Mouse (Mus musculus) forebrain, embryonic 13.5 days (tissue): Measurements from ENCODE around the gene Lekr1. TPM values are rescaled to one million over a fixed set of nuclear protein-coding genes. Genes with fewer than 3 reads are reported as not detected.

ENCODE experiments used
- ATAC-seq: fragments of 200-750 bp; cut with Nextera tagmentation; 2 replicates; pipeline ENCODE4 v1.8.0; 2017
- H3K27ac ChIP-seq: fragments of 300-500 bp; sonication (generic); 2 replicates; pipeline ENCODE4 v1.5.1; 2015; ENCODE audit warnings: inconsistent platforms, mild to moderate bottlenecking, moderate library complexity
- H3K27me3 ChIP-seq: fragments of 300-500 bp; sonication (generic); 2 replicates; pipeline ENCODE4 v1.6.1; 2015; ENCODE audit warnings: mild to moderate bottlenecking, inconsistent platforms
- H3K36me3 ChIP-seq: fragments of 300-500 bp; sonication (generic); 2 replicates; pipeline ENCODE4 v1.6.1; 2015; ENCODE audit warnings: mild to moderate bottlenecking, inconsistent platforms; ENCODE audit not compliant: poor library complexity, severe bottlenecking
- H3K4me1 ChIP-seq: fragments of 300-500 bp; sonication (generic); 2 replicates; pipeline ENCODE4 v1.6.1; 2015; ENCODE audit warnings: inconsistent platforms
- H3K4me2 ChIP-seq: fragments of 300-500 bp; sonication (generic); 2 replicates; pipeline ENCODE4 v1.6.1; 2015; ENCODE audit warnings: inconsistent platforms, mild to moderate bottlenecking, moderate library complexity
- H3K4me3 ChIP-seq: fragments of 300-500 bp; sonication (generic); 2 replicates; pipeline ENCODE4 v1.5.1; 2015; ENCODE audit warnings: mild to moderate bottlenecking, inconsistent platforms
- H3K9ac ChIP-seq: fragments of 300-500 bp; sonication (generic); 2 replicates; pipeline ENCODE4 v1.6.1; 2015; ENCODE audit warnings: mild to moderate bottlenecking, inconsistent platforms
- H3K9me3 ChIP-seq: fragments of 300-500 bp; sonication (generic); replicated peaks from 2 replicates; pipeline ENCODE4 v1.6.1; 2016; ENCODE audit warnings: inconsistent platforms
- WGBS: fragments of 180-500 bp; shearing (Covaris S2); methylation state at CpG from one replicate; pipeline ENCODE4 v1.1.7; 2015; 5-methylcytosine and 5-hydroxymethylcytosine counted together
- polyA plus RNA-seq: library from polyadenylated mRNA; unstranded; fragments of >200 nt; fragmentation: Nextera tagmentation; extraction: Ambion mirVana; gene quantifications from 2 replicates; pipeline ENCODE4 v1.2.1, GENCODE M21; 2015

Gene Lekr1
- polyA plus RNA-seq, result 5.7 and 7.0 TPM in 2 replicates

DNA sequence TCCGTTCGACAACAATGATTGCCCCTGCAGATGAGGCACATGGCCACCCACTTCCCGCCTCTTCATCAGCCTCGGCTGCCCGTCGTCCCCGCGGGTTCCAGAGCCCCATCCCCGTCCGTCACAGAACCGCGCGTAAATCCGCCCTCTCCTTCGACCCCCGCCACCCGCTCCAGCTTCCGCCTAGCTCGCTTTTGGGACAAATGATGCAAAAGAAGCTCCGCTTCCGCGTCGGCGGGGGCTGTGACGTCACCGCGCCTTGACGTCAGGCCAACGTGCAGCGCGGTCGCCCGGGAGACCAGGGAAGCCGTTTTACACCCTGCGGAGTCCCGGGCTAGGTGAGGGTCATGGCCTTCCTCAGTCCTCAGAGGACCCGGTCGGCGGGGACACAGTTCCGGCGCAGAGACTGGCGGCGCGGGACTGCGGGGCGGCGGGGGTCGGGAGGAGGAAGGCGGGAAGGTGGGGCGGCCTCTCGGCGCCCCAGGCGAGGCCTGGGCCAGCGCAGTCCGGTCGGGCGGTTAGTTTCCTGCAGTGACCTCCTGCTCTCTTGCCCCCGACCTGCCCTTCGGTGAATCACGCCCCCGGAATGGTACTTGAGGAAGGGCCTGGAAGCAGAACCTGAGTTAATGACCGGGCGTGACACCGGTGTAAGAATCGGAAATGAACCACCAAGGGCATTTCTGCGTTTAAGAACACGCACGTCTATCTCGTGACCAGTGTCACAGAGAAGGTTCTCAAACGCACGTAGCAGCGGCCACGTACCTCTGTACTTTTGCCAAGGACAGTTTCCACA, at the start of gene Lekr1:
Lekr1 (plus strand) TSS at position 252 of the 790 bp plus-strand sequence.
- Histone ChIP-seq H3K27ac (peak within 1 kb of the TSS; percentile 70), H3K4me1 (peaks cover 9% of the 10 kb centered on the region), H3K36me3 (no peaks in the 10 kb centered on the region), H3K9ac (peak within 1 kb of the TSS; percentile 79), H3K4me3 (peak within 1 kb of the TSS; percentile 66), H3K27me3 (no peaks in the 10 kb centered on the region; the same call in 1 of the 2 replicates), H3K9me3 (no peaks in the 10 kb centered on the region), H3K4me2 (peak within 1 kb of the TSS; percentile 80)
- 2% methylated on average over 63 of the region's 73 CpGs for WGBS
- ATAC-seq, result peak; percentile 95

DNA sequence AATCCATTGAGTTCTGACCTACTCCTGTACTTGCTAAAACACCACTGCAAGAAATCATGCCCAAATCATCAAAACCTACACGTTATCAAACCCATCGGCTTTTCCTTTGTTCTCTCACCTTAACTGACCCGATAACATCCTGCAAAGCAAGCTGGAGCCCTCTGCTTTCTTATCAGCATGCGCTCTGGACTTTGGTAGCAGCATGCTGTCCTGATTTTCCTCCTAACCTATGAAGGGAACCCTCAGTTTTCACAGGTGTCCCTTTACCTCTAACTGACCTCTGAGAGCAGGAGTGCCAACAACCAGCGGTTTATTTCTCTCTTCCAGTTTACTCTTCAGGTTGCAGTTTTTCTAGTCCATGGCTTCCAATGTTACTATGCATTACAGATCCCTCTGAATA, 48.5 kb upstream of the Lekr1 start:
- H3K27ac ChIP-seq, result no peak overlapping the region
- H3K36me3 ChIP-seq, result no peaks in the 10 kb centered on the region
- no peak for ATAC-seq
- H3K27me3 ChIP-seq, result no peaks in the 10 kb centered on the region
- no peak overlapping the region for H3K9ac ChIP-seq
- no peaks in the 10 kb centered on the region for H3K4me1 ChIP-seq
- H3K4me2 ChIP-seq, result no peak overlapping the region
- whole genome bisulfite sequencing, result 84% methylated on average over 5 of the region's 5 CpGs
- no peaks in the 10 kb centered on the region; the same call in 1 of the 2 replicates for H3K9me3 ChIP-seq
- no peak overlapping the region for H3K4me3 ChIP-seq

DNA sequence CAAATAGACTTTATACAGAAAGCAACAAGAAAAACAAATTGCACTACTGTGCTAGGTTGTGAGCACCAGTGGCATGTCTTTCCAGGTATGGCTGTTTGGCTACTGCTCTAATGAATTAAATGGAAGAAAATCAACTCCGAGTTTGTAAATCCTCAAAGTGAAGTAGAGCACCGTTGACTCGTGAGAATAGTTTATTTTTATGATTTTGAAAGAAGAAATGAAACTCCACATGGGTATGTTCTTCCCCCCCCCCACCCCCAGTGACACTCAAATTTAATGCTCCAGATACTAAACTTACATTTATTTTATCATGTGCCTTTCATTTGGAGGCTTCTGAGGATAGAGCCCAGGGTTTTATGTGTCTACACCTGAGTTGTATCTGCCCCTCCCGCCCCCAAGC, 46.7 kb upstream of the Lekr1 start:
- WGBS, result 91% methylated on average over 4 of the region's 4 CpGs
- H3K4me3 ChIP-seq, result no peak overlapping the region
- ATAC-seq, result no peak

DNA sequence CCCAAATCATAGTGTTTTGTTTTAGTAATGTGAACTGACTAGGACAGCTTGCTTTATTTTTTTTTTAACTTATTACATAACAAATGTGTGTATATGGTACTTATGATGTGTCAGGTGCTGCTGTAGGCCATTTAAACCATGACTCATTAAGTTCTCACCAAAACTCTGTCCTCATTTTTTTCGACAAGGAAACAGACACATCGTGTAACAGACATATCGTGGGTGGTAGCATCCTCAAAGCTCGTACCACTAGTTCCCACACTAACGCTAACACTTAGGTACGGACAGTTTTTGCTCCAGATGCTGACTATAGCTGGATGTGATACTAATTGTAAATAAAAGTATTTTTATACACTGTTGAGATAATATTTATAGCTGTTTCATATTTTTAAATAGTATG, 43.0 kb upstream of the Lekr1 start:
- Histone ChIP-seq H3K9ac (no peak overlapping the region), H3K27me3 (no peaks in the 10 kb centered on the region), H3K4me1 (no peaks in the 10 kb centered on the region), H3K4me2 (no peak overlapping the region), H3K9me3 (no peaks in the 10 kb centered on the region; the same call in 1 of the 2 replicates), H3K36me3 (no peaks in the 10 kb centered on the region), H3K4me3 (no peak overlapping the region), H3K27ac (no peak overlapping the region)
- no peak for ATAC-seq
- 96% methylated on average over 6 of the region's 6 CpGs for whole genome bisulfite sequencing

More for the DNA sequence above, 46.7 kb upstream of the Lekr1 start:
- H3K4me2 ChIP-seq, result no peak overlapping the region
- H3K27me3 ChIP-seq, result no peaks in the 10 kb centered on the region
- no peak overlapping the region for H3K9ac ChIP-seq
- H3K4me1 ChIP-seq, result no peaks in the 10 kb centered on the region
- no peak overlapping the region for H3K27ac ChIP-seq
- no peaks in the 10 kb centered on the region; the same call in 1 of the 2 replicates for H3K9me3 ChIP-seq
- no peaks in the 10 kb centered on the region for H3K36me3 ChIP-seq

DNA sequence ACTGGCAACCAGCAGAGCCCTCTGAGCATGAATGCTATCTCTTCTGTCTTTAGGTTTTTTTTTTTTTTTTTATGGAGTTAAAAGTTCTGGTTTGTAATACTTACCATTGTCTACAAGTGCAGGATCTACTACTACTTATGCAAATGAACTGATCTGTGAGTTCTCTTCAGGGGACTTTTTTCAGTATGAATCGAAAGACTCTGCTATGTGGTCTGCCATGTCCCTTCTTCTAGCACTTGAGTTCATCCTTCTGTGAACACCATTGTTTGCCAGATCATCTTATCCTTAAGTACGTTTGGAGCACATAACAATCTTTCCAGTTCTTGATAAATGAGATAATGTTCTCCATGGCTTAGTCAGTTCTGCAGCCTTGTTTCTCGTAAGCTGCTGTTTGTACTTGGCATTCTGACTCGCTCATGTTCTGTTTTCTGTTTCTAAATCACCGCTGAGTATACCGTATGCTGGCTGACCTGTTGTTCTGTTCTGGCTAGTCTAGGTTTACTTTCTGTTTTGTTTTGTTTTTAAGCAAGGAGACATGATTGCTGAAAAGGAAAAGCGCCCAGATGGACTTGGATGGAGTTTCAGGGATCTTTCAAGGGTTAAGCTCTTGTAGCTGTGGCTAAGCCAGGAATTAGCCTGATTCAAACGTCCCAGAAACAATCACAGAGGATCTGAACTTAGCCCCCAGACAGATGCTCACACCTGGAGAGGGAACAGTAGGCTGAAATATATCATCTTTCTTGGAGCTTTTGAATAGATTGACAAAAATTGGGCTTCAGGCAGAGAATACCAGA, 40.3 kb upstream of the Lekr1 start:
- Histone ChIP-seq H3K4me1 (no peaks in the 10 kb centered on the region), H3K9me3 (no peaks in the 10 kb centered on the region; the same call in 1 of the 2 replicates), H3K9ac (no peak overlapping the region), H3K27ac (no peak overlapping the region), H3K27me3 (no peaks in the 10 kb centered on the region), H3K4me2 (no peak overlapping the region), H3K4me3 (no peak overlapping the region), H3K36me3 (no peaks in the 10 kb centered on the region)
- ATAC-seq, result no peak
- WGBS, result 73% methylated on average over 8 of the region's 8 CpGs

DNA sequence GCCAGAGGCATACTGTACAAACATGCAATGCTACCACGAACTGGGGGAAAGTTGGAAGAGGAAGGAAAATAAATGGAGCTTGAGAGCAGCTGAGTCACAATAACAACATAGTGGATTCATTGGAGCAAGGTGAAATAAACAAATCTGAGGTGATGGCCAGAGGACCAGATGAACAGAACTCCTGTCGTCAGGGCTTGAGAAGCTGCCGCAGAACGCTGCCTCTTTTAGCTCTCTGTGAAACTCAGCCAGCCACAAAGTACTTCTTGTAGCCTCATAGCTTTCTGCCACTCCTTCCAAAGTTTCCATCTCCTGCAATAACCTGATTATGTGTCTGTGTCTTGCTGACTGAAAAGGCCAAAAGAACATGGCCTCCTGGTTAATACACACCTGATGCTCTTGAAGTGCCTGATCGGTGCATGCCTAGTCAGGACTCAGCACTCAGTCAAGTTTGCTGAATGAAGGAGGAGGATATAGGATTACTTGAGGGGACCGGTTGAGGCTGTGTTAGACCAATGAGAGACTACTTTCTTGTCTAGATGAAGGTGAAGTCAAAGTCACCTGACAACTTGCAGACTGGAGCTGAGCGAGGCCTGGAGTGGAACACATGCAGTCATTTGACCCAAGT, 39.6 kb upstream of the Lekr1 start:
- Histone ChIP-seq H3K27ac (no peak overlapping the region), H3K4me1 (no peaks in the 10 kb centered on the region), H3K4me2 (no peak overlapping the region), H3K4me3 (no peak overlapping the region), H3K36me3 (no peaks in the 10 kb centered on the region), H3K9me3 (no peaks in the 10 kb centered on the region; the same call in 1 of the 2 replicates), H3K27me3 (no peaks in the 10 kb centered on the region), H3K9ac (no peak overlapping the region)
- no peak for ATAC-seq
- WGBS, result 93% methylated on average over 7 of the region's 7 CpGs

DNA sequence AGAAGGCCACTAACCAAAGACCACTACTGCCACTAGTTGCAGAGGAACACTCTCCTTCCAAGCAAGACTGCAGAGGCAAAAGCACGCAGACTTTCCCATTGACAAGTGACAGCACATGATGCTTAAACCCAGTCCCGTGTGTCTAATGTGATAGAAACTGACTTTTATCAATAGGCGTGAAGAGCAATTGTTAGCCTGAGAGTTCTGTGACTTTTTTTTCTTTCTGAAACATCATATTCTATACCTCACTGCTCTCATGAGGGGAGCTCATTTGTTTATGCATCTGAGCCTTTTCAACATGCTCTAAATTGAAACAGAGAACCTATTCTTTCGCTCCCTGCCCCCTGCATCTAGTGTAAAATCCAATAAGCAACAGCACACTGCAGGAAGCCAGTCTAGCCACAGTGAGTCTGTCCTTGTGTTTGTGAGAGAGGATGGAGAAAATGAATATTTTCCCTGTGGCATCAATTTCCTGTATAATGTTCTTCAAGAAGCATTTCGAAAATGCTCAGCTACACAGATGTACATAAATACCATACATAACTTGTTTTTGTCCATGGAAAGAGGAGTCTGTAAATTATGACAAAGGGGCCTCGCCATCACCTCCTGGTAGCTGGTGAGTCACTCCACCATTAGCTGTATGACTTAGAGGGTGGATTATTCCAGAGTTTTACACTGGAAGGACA, 38.9 kb upstream of the Lekr1 start:
- H3K27me3 ChIP-seq, result no peaks in the 10 kb centered on the region
- no peak for ATAC-seq

DNA sequence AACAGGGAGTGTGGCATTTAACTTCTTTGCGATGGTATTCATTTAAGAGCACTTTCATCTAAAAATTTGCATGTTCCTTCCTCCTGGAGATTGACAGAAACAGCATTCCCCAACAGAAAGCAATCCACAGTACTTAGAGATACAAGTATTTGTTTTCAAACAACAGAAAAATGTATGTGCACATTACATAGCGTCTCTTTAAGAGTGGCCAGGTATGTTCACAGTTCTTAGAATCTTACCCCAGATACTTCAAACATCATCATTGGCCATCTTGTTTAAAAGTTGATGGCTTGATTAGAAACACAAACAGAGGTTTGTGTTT, 38.4 kb upstream of the Lekr1 start:
- no peaks in the 10 kb centered on the region for H3K27me3 ChIP-seq
- ATAC-seq, result no peak
- 74% methylated on average over 2 of the region's 2 CpGs for WGBS

More for the DNA sequence above, 38.9 kb upstream of the Lekr1 start:
- Histone ChIP-seq H3K9me3 (no peaks in the 10 kb centered on the region; the same call in 1 of the 2 replicates), H3K4me2 (no peak overlapping the region), H3K4me1 (no peaks in the 10 kb centered on the region), H3K36me3 (no peaks in the 10 kb centered on the region), H3K4me3 (no peak overlapping the region), H3K9ac (no peak overlapping the region), H3K27ac (no peak overlapping the region)
- 38% methylated on average over 6 of the region's 6 CpGs for WGBS

DNA sequence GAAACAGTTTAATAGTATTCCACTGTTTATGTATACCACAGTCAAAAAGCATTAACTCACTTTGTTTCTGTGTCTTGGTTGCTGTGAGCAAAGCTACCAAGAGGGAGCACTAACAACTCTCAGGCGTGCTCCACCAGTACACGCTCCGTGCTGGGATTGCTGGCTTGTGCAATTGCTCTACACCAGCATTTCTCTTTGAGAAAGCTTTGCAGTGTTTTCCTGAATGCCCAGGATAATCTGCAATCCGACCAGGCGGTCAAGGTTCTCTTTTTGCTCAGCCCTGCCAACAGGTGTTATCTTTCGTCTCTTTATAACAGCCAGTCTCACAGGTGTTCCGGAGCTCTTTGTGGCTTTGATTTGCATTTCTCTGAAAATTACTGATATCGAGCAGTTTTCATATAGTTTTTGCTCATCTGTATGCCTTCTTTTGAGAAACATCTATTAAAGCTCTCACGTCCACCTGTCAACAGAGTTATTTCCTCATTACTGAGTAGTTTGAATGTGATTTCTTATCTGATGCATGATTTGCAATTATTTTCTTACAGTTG, 36.4 kb upstream of the Lekr1 start:
- no peaks in the 10 kb centered on the region for H3K4me1 ChIP-seq
- no peak overlapping the region for H3K27ac ChIP-seq
- WGBS, result 90% methylated on average over 9 of the region's 9 CpGs

More for the DNA sequence above, 38.4 kb upstream of the Lekr1 start:
- Histone ChIP-seq H3K4me3 (no peak overlapping the region), H3K9ac (no peak overlapping the region), H3K4me1 (no peaks in the 10 kb centered on the region), H3K27ac (no peak overlapping the region), H3K4me2 (no peak overlapping the region), H3K36me3 (no peaks in the 10 kb centered on the region), H3K9me3 (no peaks in the 10 kb centered on the region; the same call in 1 of the 2 replicates)

DNA sequence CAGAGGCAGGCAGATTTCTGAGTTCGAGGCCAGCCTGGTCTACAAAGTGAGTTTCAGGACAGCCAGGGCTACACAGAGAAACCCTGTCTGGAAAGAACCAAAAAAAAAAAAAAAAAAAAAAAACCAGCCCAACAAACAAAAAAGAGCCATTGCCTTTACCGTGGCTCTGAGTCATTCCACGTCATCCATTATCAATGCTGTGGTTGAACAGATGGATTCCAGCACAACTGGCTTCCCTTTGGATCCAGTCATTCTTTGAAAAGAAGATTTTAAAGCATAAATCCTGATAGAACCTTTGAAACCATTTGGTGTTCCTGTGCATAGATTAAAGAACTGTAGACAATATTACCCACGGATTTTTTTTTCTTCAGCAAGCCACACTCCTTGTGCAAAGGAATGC, 32.4 kb upstream of the Lekr1 start:
- no peak for ATAC-seq
- no peak overlapping the region for H3K4me3 ChIP-seq

More for the DNA sequence above, 36.4 kb upstream of the Lekr1 start:
- no peaks in the 10 kb centered on the region for H3K27me3 ChIP-seq
- H3K4me2 ChIP-seq, result no peak overlapping the region
- H3K4me3 ChIP-seq, result no peak overlapping the region
- H3K9me3 ChIP-seq, result no peaks in the 10 kb centered on the region
- H3K36me3 ChIP-seq, result no peaks in the 10 kb centered on the region
- no peak for ATAC-seq
- H3K9ac ChIP-seq, result no peak overlapping the region

DNA sequence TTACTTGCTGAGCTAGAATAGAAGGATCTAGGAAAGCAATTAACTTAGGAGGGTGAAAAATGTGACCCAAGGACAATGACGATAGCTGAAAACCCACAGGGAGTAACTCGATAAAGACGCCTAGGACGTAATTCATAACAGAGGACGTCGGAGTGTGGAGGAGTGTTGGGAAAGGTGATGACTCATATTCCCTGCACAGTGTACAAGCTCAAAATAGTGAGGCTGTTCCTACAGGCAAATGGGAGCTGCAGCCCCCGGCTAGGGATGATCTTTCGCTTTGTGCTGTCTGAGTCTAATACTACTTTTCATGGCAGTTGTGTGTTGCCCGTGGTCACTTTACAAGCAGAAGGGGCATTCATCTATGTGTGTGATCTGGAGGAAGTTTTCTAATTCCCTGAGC, 30.0 kb upstream of the Lekr1 start:
- H3K4me1 ChIP-seq, result no peaks in the 10 kb centered on the region
- no peaks in the 10 kb centered on the region for H3K27me3 ChIP-seq
- no peak overlapping the region for H3K4me2 ChIP-seq
- H3K9ac ChIP-seq, result no peak overlapping the region
- ATAC-seq, result no peak
- no peak overlapping the region for H3K4me3 ChIP-seq
- H3K36me3 ChIP-seq, result no peaks in the 10 kb centered on the region
- WGBS, result 65% methylated on average over 9 of the region's 9 CpGs
- H3K9me3 ChIP-seq, result no peaks in the 10 kb centered on the region
- no peak overlapping the region for H3K27ac ChIP-seq

More for the DNA sequence above, 32.4 kb upstream of the Lekr1 start:
- no peaks in the 10 kb centered on the region for H3K27me3 ChIP-seq
- no peaks in the 10 kb centered on the region for H3K4me1 ChIP-seq
- no peak overlapping the region for H3K9ac ChIP-seq
- H3K27ac ChIP-seq, result no peak overlapping the region
- no peak overlapping the region for H3K4me2 ChIP-seq
- no peaks in the 10 kb centered on the region for H3K36me3 ChIP-seq
- H3K9me3 ChIP-seq, result no peaks in the 10 kb centered on the region
- WGBS, result 75% methylated on average over 4 of the region's 4 CpGs
